Mouse (Mus musculus): ENCODE measurements around the gene Vmn1r12.
"Not testable (repeated sequence)": the region's sequence is repeated elsewhere in the genome, so short reads cannot be mapped to it uniquely, and the experiment has no call there.

Gene Vmn1r12

DNA sequence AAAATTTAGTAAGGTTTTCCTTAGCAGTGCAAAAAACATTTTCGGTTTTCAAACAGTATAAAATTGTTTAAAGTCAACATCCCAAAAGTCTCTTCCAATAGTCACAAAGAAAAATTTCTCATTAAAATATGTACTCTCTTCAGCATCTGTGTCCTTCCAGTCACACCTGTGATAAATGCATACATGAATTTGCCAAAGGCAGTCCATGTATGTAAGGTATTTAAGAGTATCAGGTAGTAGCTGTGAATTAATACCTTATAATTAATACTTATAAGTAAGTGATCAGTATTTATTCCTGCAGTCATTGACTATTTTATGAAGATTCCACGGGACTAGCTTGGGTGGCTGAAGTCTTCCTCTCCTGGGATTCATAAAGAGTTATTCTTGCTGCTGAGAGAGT is at the start of gene Vmn1r12:
Vmn1r12 (plus strand) TSS at position 301 of the 400 bp plus-strand sequence.
- DNase-seq (ENCODE audit: low read depth, low spot score): no peak

GRCm38 (mm10) chr6:57109154-57109553 is 47.6 kb upstream of the Vmn1r12 start, which contains the start of gene Vmn1r10:
TSS of gene Vmn1r10 (plus strand) at chr6:57109454.
- no peak for DNase-seq (ENCODE audit: low read depth, low spot score)

DNA sequence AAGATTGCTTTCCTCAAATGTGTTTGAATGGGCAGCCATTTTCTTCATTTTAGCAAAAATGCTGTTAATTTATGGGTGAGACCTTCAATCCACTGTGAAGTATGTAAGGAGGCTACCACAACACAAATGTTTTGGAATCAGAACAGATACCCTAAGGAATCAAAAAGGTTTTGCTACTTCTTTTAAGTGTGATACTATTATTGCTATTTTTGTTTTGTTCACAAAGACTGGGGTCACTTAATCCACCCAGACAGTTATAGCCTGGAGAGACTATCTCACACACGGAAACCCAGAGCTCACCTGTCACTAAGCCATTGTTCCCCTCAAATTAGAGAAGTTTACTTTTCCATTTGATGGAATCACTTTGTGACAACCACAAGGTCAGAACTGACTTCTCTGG is 23.6 kb upstream of the Vmn1r12 start, which contains the start of gene Vmn1r11:
Vmn1r11 (plus strand) TSS at position 301 of the 400 bp plus-strand sequence.
- no peak for DNase-seq (ENCODE audit: low read depth, low spot score)

- DNase-seq (ENCODE audit: low read depth, low spot score): not testable (repeated sequence)
Observed at GRCm38 (mm10) chr6:57190016-57190415, 33.3 kb downstream of the Vmn1r12 start.

- DNase-seq (ENCODE audit: low read depth, low spot score): not testable (repeated sequence)
Observed at GRCm38 (mm10) chr6:57202990-57203389, 46.3 kb downstream of the Vmn1r12 start, which contains the start of gene Vmn1r13. TSS of gene Vmn1r13 (plus strand) at chr6:57203290.

All from retina, adult 2 months (tissue).